Mouse (Mus musculus) stomach, postnatal 0 days (tissue): Measurements from ENCODE around the gene Foxn3.

Experiments
- CTCF ChIP-seq: IDR thresholded peaks from 2 replicates; pipeline ENCODE4 v1.5.1; 2016; ENCODE audit warnings: antibody characterized with exemption, low read depth, mild to moderate bottlenecking, moderate library complexity
- EP300 ChIP-seq: optimal IDR thresholded peaks from 2 replicates; pipeline ENCODE3; 2016; ENCODE audit warnings: antibody characterized with exemption

- no peak for TF ChIP-seq CTCF
- no peak for TF ChIP-seq EP300
These were observed 264.4 kb downstream of the Foxn3 start for GRCm38 (mm10) chr12:99298851-99299600.
